Mouse (Mus musculus) regulatory T cell (primary cell): ENCODE measurements around the gene Zfp212.

Experiments used
- in situ Hi-C: fragments of 300-600 bp; cut with MboI, MseI; formaldehyde crosslinking; loops from one replicate; pipeline ENCODE4 v1.15.1; 2025; ENCODE audit warnings: high pct_unique_total_duplicates

Zfp212 gene

GRCm38 (mm10) chr6:47920447-47921340 is at the start of gene Zfp212:
Gene Zfp212, plus strand, starts transcription at chr6:47920476.
- in situ Hi-C loops, result no loop called here

- in situ Hi-C loops, result no loop called here
Measured at GRCm38 (mm10) chr6:47872266-47872665, 48.0 kb upstream of the Zfp212 start.

- in situ Hi-C loops, result no loop called here
Measured at GRCm38 (mm10) chr6:47877058-47877457, 43.2 kb upstream of the Zfp212 start, which contains the start of gene Zfp282. Gene Zfp282, plus strand, starts transcription at chr6:47877204.

GRCm38 (mm10) chr6:47877461-47878132 is 42.7 kb upstream of the Zfp212 start:
- in situ Hi-C loops, result no loop called here

GRCm38 (mm10) chr6:47878133-47878514 is 42.2 kb upstream of the Zfp212 start:
- in situ Hi-C loops, result no loop called here

GRCm38 (mm10) chr6:47878593-47878992 is 41.7 kb upstream of the Zfp212 start:
- in situ Hi-C loops, result no loop called here

- in situ Hi-C loops, result no loop called here
Measured at GRCm38 (mm10) chr6:47879049-47879716, 41.1 kb upstream of the Zfp212 start.

- in situ Hi-C loops, result no loop called here
Measured at GRCm38 (mm10) chr6:47880166-47880565, 40.1 kb upstream of the Zfp212 start.

GRCm38 (mm10) chr6:47888812-47889383 is 31.4 kb upstream of the Zfp212 start:
- in situ Hi-C loops, result no loop called here

- in situ Hi-C loops, result no loop called here
Measured at GRCm38 (mm10) chr6:47899416-47899815, 20.9 kb upstream of the Zfp212 start.

- in situ Hi-C loops, result no loop called here
Measured at GRCm38 (mm10) chr6:47903587-47903986, 16.7 kb upstream of the Zfp212 start.

- in situ Hi-C loops, result no loop called here
Measured at GRCm38 (mm10) chr6:47904361-47904760, 15.9 kb upstream of the Zfp212 start.

- in situ Hi-C loops, result no loop called here
Measured at GRCm38 (mm10) chr6:47904917-47905695, 15.2 kb upstream of the Zfp212 start.

GRCm38 (mm10) chr6:47906326-47906725 is 13.9 kb upstream of the Zfp212 start:
- in situ Hi-C loops, result no loop called here

GRCm38 (mm10) chr6:47909007-47909406 is 11.3 kb upstream of the Zfp212 start:
- in situ Hi-C loops, result no loop called here

GRCm38 (mm10) chr6:47911650-47912049 is 8.6 kb upstream of the Zfp212 start:
- in situ Hi-C loops, result no loop called here

GRCm38 (mm10) chr6:47912991-47913390 is 7.3 kb upstream of the Zfp212 start:
- in situ Hi-C loops, result no loop called here

- in situ Hi-C loops, result no loop called here
Measured at GRCm38 (mm10) chr6:47917051-47917450, 3.2 kb upstream of the Zfp212 start.

- in situ Hi-C loops, result no loop called here
Measured at GRCm38 (mm10) chr6:47918768-47919274, 1.5 kb upstream of the Zfp212 start.

GRCm38 (mm10) chr6:47919646-47920446 is 430 bp upstream of the Zfp212 start:
- in situ Hi-C loops, result no loop called here
